Mouse (Mus musculus) limb, embryonic 11.5 days (tissue): Measurements from ENCODE around the gene Nacad. TPM values are rescaled to one million over a fixed set of nuclear protein-coding genes. Genes with fewer than 3 reads are reported as not detected.
A peak's percentile ranks its signal among the peaks of the same experiment; 100 is the strongest.

Experiments
- ATAC-seq: fragments of 200-750 bp; cut with Nextera tagmentation; 2 replicates; pipeline ENCODE4 v1.8.0; 2017; ENCODE audit warnings: low read depth; ENCODE audit not compliant: insufficient number of reproducible peaks, low FRiP score, low TSS enrichment
- DNase-seq: peaks from one replicate; pipeline ENCODE4 v3.0.0-alpha.2; 2015; ENCODE audit warnings: low spot score
- H3K27ac ChIP-seq: fragments of 300-500 bp; sonication (generic); replicated peaks from 2 replicates; pipeline ENCODE4 v1.5.1; 2014; ENCODE audit warnings: low read depth, mild to moderate bottlenecking, low read length
- H3K27me3 ChIP-seq: fragments of 300-500 bp; sonication (generic); 2 replicates; pipeline ENCODE4 v1.6.1; 2014; ENCODE audit warnings: mild to moderate bottlenecking, low read length, mixed read lengths; ENCODE audit not compliant: control insufficient read depth, insufficient read depth
- H3K36me3 ChIP-seq: fragments of 300-500 bp; sonication (generic); 2 replicates; pipeline ENCODE4 v1.6.1; 2014; ENCODE audit warnings: mild to moderate bottlenecking, low read length, moderate library complexity, mixed read lengths; ENCODE audit not compliant: control insufficient read depth, insufficient read depth
- H3K4me1 ChIP-seq: fragments of 300-500 bp; sonication (generic); 2 replicates; pipeline ENCODE4 v1.6.1; 2014; ENCODE audit warnings: low read length, mixed read lengths; ENCODE audit not compliant: control insufficient read depth, insufficient read depth
- H3K4me2 ChIP-seq: fragments of 300-500 bp; sonication (generic); 2 replicates; pipeline ENCODE4 v1.6.1; 2014; ENCODE audit warnings: low read depth, mild to moderate bottlenecking, moderate library complexity; ENCODE audit not compliant: severe bottlenecking
- H3K4me3 ChIP-seq: fragments of 300-500 bp; sonication (generic); 2 replicates; pipeline ENCODE4 v1.5.1; 2014; ENCODE audit warnings: low read depth, low read length
- H3K9ac ChIP-seq: fragments of 300-500 bp; sonication (generic); 2 replicates; pipeline ENCODE4 v1.6.1; 2014; ENCODE audit warnings: mild to moderate bottlenecking, low read length
- H3K9me3 ChIP-seq: fragments of 300-500 bp; sonication (generic); 2 replicates; pipeline ENCODE4 v1.6.1; 2016; ENCODE audit warnings: low read length; ENCODE audit not compliant: control insufficient read depth
- WGBS: fragments of 180-500 bp; shearing (Covaris S2); extraction: QIAGEN DNeasy Blood & Tissue Kit; methylation state at CpG from one replicate; pipeline ENCODE4 v1.1.7; 2014; 5-methylcytosine and 5-hydroxymethylcytosine counted together
- polyA plus RNA-seq: library from polyadenylated mRNA; unstranded; fragments of >200 nt; fragmentation: Nextera tagmentation; extraction: Ambion mirVana; gene quantifications from 2 replicates; pipeline ENCODE4 v1.2.1, GENCODE M21; 2014

Gene Nacad
- polyA plus RNA-seq, 1 experiment from 2014 or later, result 1.1 TPM

- H3K36me3 ChIP-seq, result no peaks in the 10 kb centered on the region
- no peak overlapping the region for H3K4me2 ChIP-seq
- no peaks in the 10 kb centered on the region for H3K9me3 ChIP-seq
- H3K27me3 ChIP-seq, result no peaks in the 10 kb centered on the region
- 77% methylated on average over 8 of the region's 8 CpGs for WGBS
- no peaks in the 10 kb centered on the region for H3K4me1 ChIP-seq
- no peak overlapping the region for H3K27ac ChIP-seq
- no peak for DNase-seq
- H3K9ac ChIP-seq, result no peak overlapping the region
- H3K4me3 ChIP-seq, result no peak overlapping the region
- ATAC-seq, result no peak
These were observed 30.3 kb upstream of the Nacad start for GRCm38 (mm10) chr11:6636150-6636549.

GRCm38 (mm10) chr11:6629655-6630054, 23.8 kb upstream of the Nacad start:
- Histone ChIP-seq H3K27me3 (no peaks in the 10 kb centered on the region), H3K36me3 (no peaks in the 10 kb centered on the region), H3K9me3 (no peaks in the 10 kb centered on the region), H3K9ac (no peak overlapping the region), H3K4me1 (peaks cover 10% of the 10 kb centered on the region; the same call in 1 of the 2 replicates), H3K4me2 (no peak overlapping the region), H3K4me3 (no peak overlapping the region), H3K27ac (no peak overlapping the region)
- no peak for ATAC-seq
- DNase-seq, result no peak

GRCm38 (mm10) chr11:6628568-6628967, 22.7 kb upstream of the Nacad start:
- Histone ChIP-seq H3K4me1 (peaks cover 10% of the 10 kb centered on the region), H3K9ac (no peak overlapping the region), H3K4me2 (no peak overlapping the region), H3K4me3 (no peak overlapping the region), H3K36me3 (peaks cover 6% of the 10 kb centered on the region; the same call in 1 of the 2 replicates), H3K9me3 (no peaks in the 10 kb centered on the region), H3K27ac (no peak overlapping the region), H3K27me3 (no peaks in the 10 kb centered on the region)
- 24% methylated on average over 4 of the region's 4 CpGs for WGBS
- peak; percentile 72 for DNase-seq
- no peak for ATAC-seq

GRCm38 (mm10) chr11:6627731-6628130, 21.9 kb upstream of the Nacad start:
- Histone ChIP-seq H3K4me3 (no peak overlapping the region), H3K9me3 (no peaks in the 10 kb centered on the region), H3K27ac (no peak overlapping the region), H3K9ac (no peak overlapping the region), H3K4me2 (no peak overlapping the region), H3K36me3 (peaks cover 13% of the 10 kb centered on the region; the same call in 1 of the 2 replicates), H3K4me1 (peaks cover 10% of the 10 kb centered on the region), H3K27me3 (no peaks in the 10 kb centered on the region)
- DNase-seq, result no peak
- no peak for ATAC-seq
- 87% methylated on average over 4 of the region's 4 CpGs for WGBS

- Histone ChIP-seq H3K9me3 (no peaks in the 10 kb centered on the region), H3K4me1 (peaks cover 10% of the 10 kb centered on the region), H3K9ac (peak overlapping the region; percentile 79), H3K4me2 (peak overlapping the region; percentile 89), H3K27ac (peak overlapping the region; percentile 77), H3K36me3 (peaks cover 16% of the 10 kb centered on the region; the same call in 1 of the 2 replicates), H3K4me3 (peak overlapping the region; percentile 79), H3K27me3 (no peaks in the 10 kb centered on the region)
- DNase-seq (no peak), ATAC-seq (no peak)
- 16% methylated on average over 16 of the region's 16 CpGs for WGBS
These were observed 20.5 kb upstream of the Nacad start for GRCm38 (mm10) chr11:6626388-6626772.

- peak within 1 kb of the TSS; percentile 89 for H3K4me2 ChIP-seq
- H3K27ac ChIP-seq, result peak within 1 kb of the TSS; percentile 77
- no peaks in the 10 kb centered on the region for H3K9me3 ChIP-seq
- peak within 1 kb of the TSS; percentile 79 for H3K9ac ChIP-seq
- DNase-seq (peak; percentile 94), ATAC-seq (peak; percentile 94)
- peaks cover 10% of the 10 kb centered on the region for H3K4me1 ChIP-seq
- peaks cover 19% of the 10 kb centered on the region; the same call in 1 of the 2 replicates for H3K36me3 ChIP-seq
- peak within 1 kb of the TSS; percentile 79 for H3K4me3 ChIP-seq
- H3K27me3 ChIP-seq, result no peaks in the 10 kb centered on the region
- WGBS, result under 1% methylated on average over 66 of the region's 66 CpGs
These were observed 19.9 kb upstream of the Nacad start, which contains the start of gene Tbrg4 for GRCm38 (mm10) chr11:6625478-6626387. Gene Tbrg4 (minus strand): TSS chr11:6626067.

GRCm38 (mm10) chr11:6624619-6625382, 18.9 kb upstream of the Nacad start:
- DNase-seq (no peak), ATAC-seq (no peak)
- Histone ChIP-seq H3K9me3 (no peaks in the 10 kb centered on the region), H3K4me1 (peaks cover 10% of the 10 kb centered on the region), H3K9ac (peak overlapping the region; percentile 79), H3K36me3 (peaks cover 27% of the 10 kb centered on the region), H3K4me2 (peak overlapping the region; percentile 89), H3K27ac (no peak overlapping the region), H3K27me3 (no peaks in the 10 kb centered on the region), H3K4me3 (peak overlapping the region; percentile 79)
- 71% methylated on average over 14 of the region's 14 CpGs for WGBS

- Histone ChIP-seq H3K9ac (no peak overlapping the region), H3K4me1 (peaks cover 10% of the 10 kb centered on the region), H3K27ac (no peak overlapping the region), H3K9me3 (no peaks in the 10 kb centered on the region), H3K27me3 (no peaks in the 10 kb centered on the region), H3K4me3 (no peak overlapping the region), H3K4me2 (no peak overlapping the region), H3K36me3 (peaks cover 35% of the 10 kb centered on the region)
- 89% methylated on average over 10 of the region's 10 CpGs for WGBS
- ATAC-seq (no peak), DNase-seq (no peak)
These were observed 17.9 kb upstream of the Nacad start for GRCm38 (mm10) chr11:6623704-6624103.
